Comparison of ENCODE assay signal across 26 mouse cellular contexts in the genomic region with DNA sequence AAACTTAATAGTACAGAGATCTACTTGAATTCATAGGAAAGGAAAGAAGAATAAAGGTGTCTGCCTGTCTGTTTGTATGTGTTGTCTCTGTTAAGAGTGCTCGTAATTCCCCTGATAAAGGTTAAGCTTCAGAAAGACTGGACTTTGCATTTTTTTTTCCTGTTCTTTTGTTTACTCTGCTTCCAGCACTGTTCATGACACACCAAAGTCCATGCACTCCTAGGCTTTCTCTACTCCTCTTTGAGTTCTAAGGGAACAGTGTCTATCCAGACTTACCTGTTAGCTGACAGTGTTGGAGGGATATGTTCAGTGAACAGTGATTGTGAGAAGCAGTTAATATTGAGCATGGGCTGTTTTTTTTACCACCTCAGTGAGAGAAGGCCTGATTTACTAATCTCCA.
DNase-seq lines count a peak whose midpoint lies in the region; ATAC-seq and TF ChIP-seq lines count a peak whose summit lies in the region.
"Had no signal": no experiment of that assay in that cellular context is flagged by ENCODE, and none has a peak within 500 bp of the region (broad histone marks: within the 10 kb centered on the region; RNA-seq: fewer than 3 reads in every experiment).

No protein-coding gene starts in this region.

- no peak overlapping the region for H3K9ac ChIP-seq in intestine, embryonic 16.5 days (ENCODE audit: low read depth, low read length)
- no peak overlapping the region for H3K9ac ChIP-seq in liver, embryonic 14.5 days (replicated peaks)
- H3K9ac ChIP-seq in stomach, postnatal 0 days (ENCODE audit: low read length), result no peak overlapping the region
- H3K9ac ChIP-seq: embryonic facial prominence, embryonic 12.5 days; limb, embryonic 13.5 days; lung, embryonic 14.5 days had no signal

- no peak for TF ChIP-seq POLR2A in kidney, adult 2 months (IDR thresholded peaks at IDR 0.05; ENCODE audit: low read depth, low read length)

- 64% methylated on average over 1 of the region's 1 CpGs for whole genome bisulfite sequencing in kidney, adult 2 months
- 41% methylated on average over 1 of the region's 1 CpGs for WGBS in intestine, embryonic 16.5 days
- 43% methylated on average over 1 of the region's 1 CpGs for WGBS in liver, embryonic 14.5 days (ENCODE audit: insufficient replicate concordance)
- 54% methylated on average over 1 of the region's 1 CpGs for WGBS in stomach, postnatal 0 days

- no peak overlapping the region for H3K4me2 ChIP-seq in intestine, embryonic 16.5 days (ENCODE audit: low read depth, low read length)
- H3K4me2 ChIP-seq in liver, embryonic 14.5 days (ENCODE audit: low read depth), result no peak overlapping the region
- H3K4me2 ChIP-seq in stomach, postnatal 0 days (replicated peaks; ENCODE audit: low read depth), result no peak overlapping the region
- H3K4me2 ChIP-seq: embryonic facial prominence, embryonic 12.5 days; limb, embryonic 13.5 days; lung, embryonic 14.5 days; midbrain, embryonic 11.5 days had no signal

- TF ChIP-seq CTCF in kidney, adult 2 months (conservative IDR thresholded peaks at IDR 0.05; ENCODE audit: insufficient read depth, insufficient read length, low read depth, low read length), result no peak
- TF ChIP-seq CTCF in liver, embryonic 14.5 days (IDR thresholded peaks at IDR 0.05; ENCODE audit: low read depth), result no peak
- no peak for TF ChIP-seq CTCF in stomach, postnatal 0 days (IDR thresholded peaks at IDR 0.05; ENCODE audit: low read depth)

- TF ChIP-seq EP300 in liver, embryonic 14.5 days (IDR thresholded peaks at IDR 0.05; ENCODE audit: low read depth), result no peak
- TF ChIP-seq EP300 in stomach, postnatal 0 days (optimal IDR thresholded peaks at IDR 0.05), result no peak

- peak; percentile 97 for ATAC-seq in intestine, embryonic 16.5 days
- ATAC-seq in liver, embryonic 14.5 days (ENCODE audit: insufficient read depth), result peak; percentile 62
- peak; percentile 56; the same call in 1 of the 2 replicates for ATAC-seq in stomach, postnatal 0 days (ENCODE audit: low FRiP score, low TSS enrichment)
- ATAC-seq: forebrain, embryonic 14.5 days; hindbrain, embryonic 16.5 days; midbrain, embryonic 16.5 days; Patski had no signal

- H3K4me3 ChIP-seq in kidney, adult 2 months (ENCODE audit: insufficient read depth, low read depth, low read length), result no peak overlapping the region
- no peak overlapping the region for H3K4me3 ChIP-seq in intestine, embryonic 16.5 days (ENCODE audit: low read length)
- H3K4me3 ChIP-seq in liver, embryonic 14.5 days (ENCODE audit: insufficient read depth in 1 of 2, low read depth in 2 of 2, low read length in 2 of 2), result no peak overlapping the region
- no peak overlapping the region for H3K4me3 ChIP-seq in stomach, postnatal 0 days (ENCODE audit: low read depth, low read length)
- H3K4me3 ChIP-seq: embryonic facial prominence, embryonic 12.5 days; limb, embryonic 13.5 days had no signal

- no peaks in the 10 kb centered on the region for H3K9me3 ChIP-seq in intestine, embryonic 16.5 days (ENCODE audit: control insufficient read depth, low read length)
- no peaks in the 10 kb centered on the region for H3K9me3 ChIP-seq in liver, embryonic 14.5 days (ENCODE audit: control insufficient read depth, low read length)
- no peaks in the 10 kb centered on the region for H3K9me3 ChIP-seq in stomach, postnatal 0 days (ENCODE audit: control insufficient read depth, low read length)
- H3K9me3 ChIP-seq: embryonic facial prominence, embryonic 12.5 days; G1E; limb, embryonic 13.5 days had no signal

- H3K27me3 ChIP-seq in kidney, adult 2 months (replicated peaks; ENCODE audit: control insufficient read depth, insufficient read depth, low read length), result no peaks in the 10 kb centered on the region
- no peaks in the 10 kb centered on the region for H3K27me3 ChIP-seq in intestine, embryonic 16.5 days (replicated peaks; ENCODE audit: control insufficient read depth, insufficient read depth, low read length)
- no peaks in the 10 kb centered on the region for H3K27me3 ChIP-seq in liver, embryonic 14.5 days (ENCODE audit: control insufficient read depth, insufficient read depth, low read length)
- no peaks in the 10 kb centered on the region for H3K27me3 ChIP-seq in stomach, postnatal 0 days (ENCODE audit: control insufficient read depth, insufficient read depth, low read length)
- H3K27me3 ChIP-seq: embryonic facial prominence, embryonic 12.5 days; limb, embryonic 13.5 days; Patski had no signal

- no peaks in the 10 kb centered on the region for H3K36me3 ChIP-seq in kidney, adult 2 months (ENCODE audit: control insufficient read depth, insufficient read depth, low read length)
- H3K36me3 ChIP-seq in intestine, embryonic 16.5 days (ENCODE audit: control insufficient read depth, insufficient read depth, low read length), result no peaks in the 10 kb centered on the region
- no peaks in the 10 kb centered on the region for H3K36me3 ChIP-seq in liver, embryonic 14.5 days (replicated peaks; ENCODE audit: control insufficient read depth, insufficient read depth, low read depth)
- H3K36me3 ChIP-seq in stomach, postnatal 0 days (ENCODE audit: control insufficient read depth, insufficient read depth, low read length), result no peaks in the 10 kb centered on the region
- H3K36me3 ChIP-seq: embryonic facial prominence, embryonic 12.5 days; G1E; limb, embryonic 13.5 days had no signal

- DNase-seq in kidney, adult 2 months, result peak; percentile 41
- no peak for DNase-seq in kidney, adult 18-20 months
- DNase-seq in liver, embryonic 14.5 days (ENCODE audit: low read depth in 3 of 3, low spot score in 3 of 3), result peak in 2 of 3 experiments; percentile 7 to 12
- DNase-seq in stomach, postnatal 0 days (ENCODE audit: low spot score), result no peak
- DNase-seq in lung, postnatal 36 days, result no peak
- DNase-seq in cerebellum, adult 9-10 months, result no peak
- DNase-seq in urinary bladder, postnatal 14 days (ENCODE audit: low spot score), result no peak
- DNase-seq: adrenal gland, postnatal 10 days; cerebellum, adult 9-11 months; embryo, embryonic 11 days; gastrocnemius, postnatal 14 days; heart, postnatal 14 days; kidney, adult 11 months; kidney, postnatal 14 days; lung, embryonic 14.5 days; right cerebral cortex, adult 18-20 months; right cerebral cortex, postnatal 4 days had no signal

- peaks cover 2% of the 10 kb centered on the region; the same call in 1 of the 2 replicates for H3K4me1 ChIP-seq in kidney, adult 2 months (ENCODE audit: control insufficient read depth, insufficient read depth, low read length)
- peaks cover 3% of the 10 kb centered on the region; the same call in 1 of the 2 replicates for H3K4me1 ChIP-seq in intestine, embryonic 16.5 days (ENCODE audit: control insufficient read depth, insufficient read depth, low read length)
- no peaks in the 10 kb centered on the region for H3K4me1 ChIP-seq in liver, embryonic 14.5 days (replicated peaks; ENCODE audit: control insufficient read depth in 2 of 2, insufficient read depth in 2 of 2, low read length in 1 of 2)
- no peaks in the 10 kb centered on the region for H3K4me1 ChIP-seq in stomach, postnatal 0 days (replicated peaks; ENCODE audit: control insufficient read depth, insufficient read depth)
- H3K4me1 ChIP-seq: embryonic facial prominence, embryonic 12.5 days; limb, embryonic 13.5 days had no signal

- no peak overlapping the region for H3K27ac ChIP-seq in kidney, adult 2 months (ENCODE audit: insufficient read depth, low read depth, low read length)
- no peak overlapping the region; the same call in 1 of the 2 replicates for H3K27ac ChIP-seq in intestine, embryonic 16.5 days (ENCODE audit: low read length)
- H3K27ac ChIP-seq in liver, embryonic 14.5 days, result no peak overlapping the region
- no peak overlapping the region for H3K27ac ChIP-seq in stomach, postnatal 0 days (replicated peaks)
- H3K27ac ChIP-seq: embryonic facial prominence, embryonic 12.5 days; limb, embryonic 13.5 days had no signal

Comparison
In these comparisons a context has a peak if more than half of its experiments do, and no peak if none do; other contexts are left out.
1. DNase-seq: peak in kidney, adult 2 months (single experiment) and liver, embryonic 14.5 days (2 of 3); none in kidney, adult 18-20 months (single experiment), stomach, postnatal 0 days (single experiment), lung, postnatal 36 days (single experiment), cerebellum, adult 9-10 months (single experiment) and urinary bladder, postnatal 14 days (single experiment).
2. Peak in every context shown above with its lines, with median percentiles within 50 percentile points of each other: ATAC-seq.